Mouse (Mus musculus) ES-E14 (cell line): ENCODE measurements around the gene Prrt3. TPM values are rescaled to one million over a fixed set of nuclear protein-coding genes. Genes with fewer than 3 reads are reported as not detected.

Experiments used
- DNase-seq: peaks from one replicate; pipeline ENCODE4 v3.0.0-alpha.2; 2013; ENCODE audit warnings: low read depth, low spot score
- H3K27ac ChIP-seq: 2 replicates; pipeline ENCODE4 v1.5.1; 2012; ENCODE audit warnings: low read depth, mild to moderate bottlenecking, low read length, moderate library complexity, mixed read lengths; ENCODE audit not compliant: poor library complexity, insufficient read depth, severe bottlenecking
- H3K36me3 ChIP-seq: 2 replicates; pipeline ENCODE4 v1.6.1; 2012; ENCODE audit warnings: mild to moderate bottlenecking, low read length, moderate library complexity, mixed read lengths; ENCODE audit not compliant: control insufficient read depth, poor library complexity, insufficient read depth, severe bottlenecking
- H3K4me1 ChIP-seq, 2 experiments: fragments of 150-350 bp in 1 of 2; sonication (generic) in 1 of 2; 2 replicates each; pipeline ENCODE4 v1.6.1; 2012; ENCODE audit warnings: low read length in 2 of 2, mild to moderate bottlenecking in 1 of 2, mixed read lengths in 1 of 2; ENCODE audit not compliant: control insufficient read depth in 2 of 2, insufficient read depth in 2 of 2, poor library complexity in 1 of 2
- H3K4me3 ChIP-seq, 2 experiments: fragments of 150-350 bp in 1 of 2; sonication (generic) in 1 of 2; 2 replicates each; pipeline ENCODE4 v1.5.1; 2012; ENCODE audit warnings: low read length in 2 of 2, low read depth in 1 of 2, mild to moderate bottlenecking in 1 of 2, mixed read lengths in 1 of 2; ENCODE audit not compliant: insufficient read depth in 1 of 2, poor library complexity in 1 of 2, severe bottlenecking in 1 of 2
- H3K9ac ChIP-seq: 2 replicates; pipeline ENCODE4 v1.6.1; 2012; ENCODE audit warnings: low read depth, mild to moderate bottlenecking, low read length, mixed read lengths; ENCODE audit not compliant: poor library complexity, insufficient read depth, severe bottlenecking
- H3K9me3 ChIP-seq: fragments of 150-350 bp; sonication (generic); 2 replicates; pipeline ENCODE4 v1.6.1; 2012; ENCODE audit warnings: low read depth, mild to moderate bottlenecking, low read length; ENCODE audit not compliant: control insufficient read depth, insufficient read depth
- CHD2 ChIP-seq: IDR thresholded peaks from 2 replicates; pipeline ENCODE4 v1.6.1; 2014; ENCODE audit warnings: mild to moderate bottlenecking, low read depth, low read length, inconsistent platforms
- HCFC1 ChIP-seq: IDR thresholded peaks from 2 replicates; pipeline ENCODE4 v1.6.1; 2012; ENCODE audit warnings: low read length, inconsistent platforms, borderline replicate concordance; ENCODE audit not compliant: insufficient read depth
- MAFK ChIP-seq: IDR thresholded peaks from 2 replicates; pipeline ENCODE4 v1.6.1; 2014; ENCODE audit warnings: mild to moderate bottlenecking, low read depth, low read length, inconsistent platforms; ENCODE audit not compliant: insufficient read depth
- ZC3H11A ChIP-seq: IDR thresholded peaks from 2 replicates; pipeline ENCODE4 v1.6.1; 2012; ENCODE audit warnings: low read depth, mild to moderate bottlenecking, inconsistent platforms, low read length, borderline replicate concordance
- ZNF384 ChIP-seq: IDR thresholded peaks from 2 replicates; pipeline ENCODE4 v1.6.1; 2012; ENCODE audit warnings: low read depth, low read length, inconsistent platforms
- in situ Hi-C, 2 experiments: fragments of 600-800 bp; cut with MboI; formaldehyde crosslinking; loops; one replicate each; pipeline ENCODE4 v1.15.1; 2025; ENCODE audit warnings: low sequenced_read_pairs in 2 of 2, inconsistent platforms in 1 of 2; ENCODE audit not compliant: unreplicated experiment in 2 of 2
- total RNA-seq: library from RNA; depleted of rRNA; stranded (reverse); fragments of 300-350 nt; gene quantifications from 2 replicates; pipeline ENCODE4 v1.2.3, GENCODE M21; 2012

The Prrt3 gene
- total RNA-seq, 1 experiment, result 16.3 TPM

DNA sequence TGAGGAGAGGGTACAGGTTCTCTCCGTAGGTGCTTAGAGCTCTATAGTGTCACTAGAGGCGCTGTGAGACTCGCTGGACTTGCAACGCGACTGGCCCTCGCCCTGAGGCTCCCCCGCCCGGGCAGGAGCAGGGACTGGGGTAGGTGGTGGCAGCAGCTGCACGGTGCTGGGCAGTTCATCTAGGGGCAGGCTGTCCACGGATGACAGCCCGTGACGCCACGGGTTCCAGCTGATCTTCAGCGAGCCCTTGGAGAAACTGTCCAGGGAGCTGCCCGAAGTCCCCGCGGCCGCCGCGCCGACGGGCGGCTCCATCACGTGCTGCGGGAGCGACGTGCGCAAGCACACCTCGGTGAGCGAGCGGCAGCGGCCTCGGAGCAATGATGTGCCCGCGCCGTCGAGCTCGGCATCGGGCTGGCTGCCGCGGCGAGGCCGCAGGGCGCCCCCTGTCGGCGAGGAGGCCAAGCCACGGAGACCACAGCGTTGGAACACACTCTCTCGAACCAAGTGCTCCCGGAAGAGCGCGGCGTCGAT is 7.4 kb downstream of the Prrt3 start:
- Histone ChIP-seq H3K36me3 (peaks cover 3% of the 10 kb centered on the region; the same call in 1 of the 2 replicates), H3K27ac (no peak overlapping the region), H3K4me3 (peak overlapping the region; percentile 49 to 68), H3K9me3 (no peaks in the 10 kb centered on the region), H3K9ac (peak overlapping the region; percentile 77), H3K4me1 (peaks cover 0 to 11% of the 10 kb centered on the region in 2 experiments; a peak in 1 of 4 replicates)
- peak; percentile 79 for DNase-seq
- in situ Hi-C loops, result no loop called here
- TF ChIP-seq MAFK (no peak), ZC3H11A (no peak), HCFC1 (no peak), CHD2 (no peak), ZNF384 (no peak)

DNA sequence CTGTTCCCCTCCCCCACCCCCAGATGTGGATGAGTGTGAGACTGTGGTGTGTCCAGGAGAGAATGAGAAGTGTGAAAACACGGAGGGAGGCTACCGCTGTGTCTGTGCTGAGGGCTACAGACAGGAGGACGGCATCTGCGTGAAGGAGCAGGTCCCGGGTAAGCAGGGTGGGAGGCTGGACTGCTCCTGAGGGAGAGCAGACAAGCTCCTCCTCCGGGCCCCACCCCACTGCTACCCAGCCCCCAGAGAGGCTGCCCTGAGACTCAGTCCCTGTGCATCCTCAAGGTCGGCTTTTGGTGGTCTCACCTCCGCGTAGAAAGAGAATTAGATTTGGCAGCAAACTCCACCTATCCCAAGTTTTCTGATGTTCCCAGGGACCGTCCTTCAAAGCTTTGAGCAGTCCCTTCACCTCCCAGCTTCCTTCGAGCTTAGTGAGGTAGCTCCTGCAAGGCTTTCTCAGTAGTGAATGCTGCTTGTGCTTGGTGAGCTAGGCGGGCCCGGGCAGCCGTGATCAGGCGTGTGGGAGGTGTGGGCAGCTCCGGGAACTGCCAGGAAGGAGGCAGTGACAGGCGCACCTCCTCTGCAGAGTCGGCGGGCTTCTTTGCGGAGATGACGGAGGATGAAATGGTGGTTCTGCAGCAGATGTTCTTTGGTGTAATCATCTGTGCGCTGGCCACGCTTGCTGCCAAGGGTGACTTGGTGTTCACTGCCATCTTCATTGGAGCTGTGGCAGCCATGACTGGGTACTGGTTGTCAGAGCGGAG is 9.4 kb downstream of the Prrt3 start:
- DNase-seq, result no peak
- in situ Hi-C loops, result no loop called here
- Histone ChIP-seq H3K4me1 (peaks cover 4 to 23% of the 10 kb centered on the region in 2 experiments), H3K27ac (no peak overlapping the region), H3K9ac (peak overlapping the region; percentile 6; the same call in 1 of the 2 replicates), H3K9me3 (no peaks in the 10 kb centered on the region), H3K4me3 (peak overlapping the region; percentile 14 to 31; a peak in 2 of 4 replicates), H3K36me3 (peaks cover 3% of the 10 kb centered on the region; the same call in 1 of the 2 replicates)
- no peak for TF ChIP-seq ZNF384
- no peak for TF ChIP-seq ZC3H11A

DNA sequence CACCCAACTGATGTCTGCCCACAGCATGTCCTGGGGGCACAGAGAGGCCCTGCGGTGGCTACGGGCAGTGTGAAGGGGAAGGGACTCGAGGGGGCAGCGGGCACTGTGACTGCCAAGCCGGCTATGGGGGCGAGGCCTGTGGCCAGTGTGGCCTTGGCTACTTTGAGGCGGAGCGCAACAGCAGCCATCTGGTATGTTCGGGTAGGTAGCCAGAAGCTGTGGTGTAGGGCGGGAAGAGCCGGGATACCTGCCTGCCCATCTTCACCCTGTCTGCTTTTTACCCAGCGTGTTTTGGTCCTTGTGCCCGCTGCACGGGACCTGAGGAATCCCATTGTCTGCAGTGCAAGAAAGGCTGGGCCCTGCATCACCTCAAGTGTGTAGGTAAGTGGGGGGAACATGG is 12.3 kb downstream of the Prrt3 start:
- peaks cover 3% of the 10 kb centered on the region; the same call in 1 of the 2 replicates for H3K36me3 ChIP-seq
- in situ Hi-C loops, result no loop called here
- TF ChIP-seq HCFC1, result no peak
- no peak for TF ChIP-seq CHD2
- no peak for TF ChIP-seq ZNF384
- TF ChIP-seq ZC3H11A, result no peak
- TF ChIP-seq MAFK, result no peak

DNA sequence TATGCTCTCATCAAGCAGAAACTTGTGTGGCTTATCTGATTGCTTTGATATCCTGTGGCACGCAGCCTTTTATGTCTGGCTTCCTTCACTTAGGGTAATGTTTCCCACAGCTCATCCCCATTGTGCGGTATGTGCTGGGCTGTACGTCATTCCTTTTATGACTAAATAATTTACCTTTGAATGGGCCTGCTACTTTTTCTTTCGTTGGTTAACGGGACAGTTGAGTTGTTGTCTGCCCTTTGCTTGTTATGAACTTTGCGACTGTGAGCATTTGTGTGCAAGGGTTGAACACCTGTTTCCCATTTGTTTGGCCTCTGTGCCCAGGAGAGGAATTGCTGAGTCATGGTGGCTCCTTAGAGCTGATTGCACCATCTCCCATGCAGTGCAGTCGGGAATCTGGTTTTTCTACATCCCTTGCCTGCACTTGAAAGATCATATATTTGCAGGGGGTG is 14.6 kb downstream of the Prrt3 start:
- in situ Hi-C loops, result no loop called here
- no peak overlapping the region; the same call in 1 of the 2 replicates for H3K9ac ChIP-seq
- 0 out of 2 replicates have a peak overlapping the region, but pooled peaks have one; percentile 8 for H3K27ac ChIP-seq
- H3K4me1 ChIP-seq, result peaks cover 10 to 21% of the 10 kb centered on the region in 2 experiments
- no peaks in the 10 kb centered on the region for H3K9me3 ChIP-seq
- TF ChIP-seq MAFK, result peak; percentile 98
- TF ChIP-seq ZNF384, result no peak
- TF ChIP-seq ZC3H11A, result no peak
- peaks cover 3% of the 10 kb centered on the region; the same call in 1 of the 2 replicates for H3K36me3 ChIP-seq
- DNase-seq, result no peak
- no peak overlapping the region for H3K4me3 ChIP-seq

More for the DNA sequence above, 12.3 kb downstream of the Prrt3 start:
- Histone ChIP-seq H3K27ac (no peak overlapping the region), H3K9me3 (no peaks in the 10 kb centered on the region), H3K4me1 (peaks cover 10 to 23% of the 10 kb centered on the region in 2 experiments), H3K9ac (no peak overlapping the region), H3K4me3 (peak overlapping the region; percentile 12 to 23; a peak in 2 of 4 replicates)
- DNase-seq, result no peak
